Mouse (Mus musculus): ENCODE measurements at regions not wholly inside any gene's neighbourhood (a gene's known extent, or its start where the extent isn't known, plus 50 kb on each side); places are given as distances from the start of the nearest gene placed in this dataset.
"Not testable (repeated sequence)": the region's sequence is repeated elsewhere in the genome, so short reads cannot be mapped to it uniquely, and the experiment has no call there.

- no peaks in the 10 kb centered on the region for H3K36me3 ChIP-seq (ENCODE audit: control insufficient read depth, insufficient read depth, low read length)
- intact Hi-C loops (cut with DNase I), result no loop called here
- H3K79me2 ChIP-seq (replicated peaks; ENCODE audit: control insufficient read depth, insufficient read depth, low read length), result no peaks in the 10 kb centered on the region
- 24% methylated on average over 4 of the region's 4 CpGs for WGBS
- no peak overlapping the region for H3K9ac ChIP-seq (ENCODE audit: low read depth, low read length)
- TF ChIP-seq POLR2A (IDR thresholded peaks at IDR 0.05; ENCODE audit: insufficient read depth, low read depth, low read length) (no peak), CTCF (IDR thresholded peaks at IDR 0.05) (peak; percentile 67)
- no peak for DNase-seq
- H3K27ac ChIP-seq, result no peak overlapping the region
- H3K4me1 ChIP-seq (ENCODE audit: control insufficient read depth, insufficient read depth, low read length), result 0 out of 2 replicates have a peak, but pooled peaks cover 1% of the 10 kb centered on the region
- H3K4me3 ChIP-seq, result no peak overlapping the region
- H3K27me3 ChIP-seq (ENCODE audit: control insufficient read depth, insufficient read depth, low read length), result no peaks in the 10 kb centered on the region
Measured at GRCm38 (mm10) chr2:17849267-17849666, 118.0 kb upstream of the Nebl start.

GRCm38 (mm10) chr2:17845447-17846092, 114.3 kb upstream of the Nebl start:
- H3K9ac ChIP-seq (ENCODE audit: low read depth, low read length); H3K79me2 ChIP-seq (replicated peaks; ENCODE audit: control insufficient read depth, insufficient read depth, low read length); H3K4me3 ChIP-seq; H3K4me1 ChIP-seq (ENCODE audit: control insufficient read depth, insufficient read depth, low read length); H3K27me3 ChIP-seq (ENCODE audit: control insufficient read depth, insufficient read depth, low read length); H3K27ac ChIP-seq; H3K36me3 ChIP-seq (ENCODE audit: control insufficient read depth, insufficient read depth, low read length); DNase-seq; intact Hi-C loops (cut with DNase I): not testable (repeated sequence)
- 89% methylated on average over 7 of the region's 7 CpGs for WGBS

GRCm38 (mm10) chr2:17844662-17845446, 113.6 kb upstream of the Nebl start:
- Histone ChIP-seq H3K27ac (no peak overlapping the region), H3K79me2 (replicated peaks; ENCODE audit: control insufficient read depth, insufficient read depth, low read length) (no peaks in the 10 kb centered on the region), H3K9ac (ENCODE audit: low read depth, low read length) (no peak overlapping the region), H3K36me3 (ENCODE audit: control insufficient read depth, insufficient read depth, low read length) (no peaks in the 10 kb centered on the region), H3K4me1 (ENCODE audit: control insufficient read depth, insufficient read depth, low read length) (no peaks in the 10 kb centered on the region), H3K4me3 (no peak overlapping the region), H3K27me3 (ENCODE audit: control insufficient read depth, insufficient read depth, low read length) (no peaks in the 10 kb centered on the region)
- DNase-seq, result no peak
- 80% methylated on average over 8 of the region's 8 CpGs for whole genome bisulfite sequencing
- TF ChIP-seq CTCF (IDR thresholded peaks at IDR 0.05) (no peak), EP300 (IDR thresholded peaks at IDR 0.05; ENCODE audit: insufficient read depth, low read depth, low read length) (no peak), POLR2A (IDR thresholded peaks at IDR 0.05; ENCODE audit: insufficient read depth, low read depth, low read length) (no peak)
- intact Hi-C loops (cut with DNase I), result no loop called here

GRCm38 (mm10) chr2:17841963-17842362, 110.7 kb upstream of the Nebl start:
- no peak overlapping the region for H3K9ac ChIP-seq (ENCODE audit: low read depth, low read length)
- H3K79me2 ChIP-seq (replicated peaks; ENCODE audit: control insufficient read depth, insufficient read depth, low read length), result no peaks in the 10 kb centered on the region
- intact Hi-C loops (cut with DNase I), result loop anchor here (2.0 kb wide), 2 partner anchors 197 to 419 kb away; no protein-coding TSS in a partner anchor
- no peak overlapping the region for H3K4me3 ChIP-seq
- H3K4me1 ChIP-seq (ENCODE audit: control insufficient read depth, insufficient read depth, low read length), result no peaks in the 10 kb centered on the region
- H3K27me3 ChIP-seq (ENCODE audit: control insufficient read depth, insufficient read depth, low read length), result no peaks in the 10 kb centered on the region
- WGBS, result 43% methylated on average over 3 of the region's 3 CpGs
- H3K36me3 ChIP-seq (ENCODE audit: control insufficient read depth, insufficient read depth, low read length), result no peaks in the 10 kb centered on the region
- no peak overlapping the region for H3K27ac ChIP-seq
- DNase-seq, result no peak
- TF ChIP-seq EP300 (IDR thresholded peaks at IDR 0.05; ENCODE audit: insufficient read depth, low read depth, low read length) (no peak), POLR2A (IDR thresholded peaks at IDR 0.05; ENCODE audit: insufficient read depth, low read depth, low read length) (no peak), CTCF (IDR thresholded peaks at IDR 0.05) (peak; percentile 83)

GRCm38 (mm10) chr2:17841546-17841945, 110.3 kb upstream of the Nebl start:
- Histone ChIP-seq H3K4me1 (ENCODE audit: control insufficient read depth, insufficient read depth, low read length) (no peaks in the 10 kb centered on the region), H3K9ac (ENCODE audit: low read depth, low read length) (no peak overlapping the region), H3K4me3 (no peak overlapping the region), H3K36me3 (ENCODE audit: control insufficient read depth, insufficient read depth, low read length) (no peaks in the 10 kb centered on the region), H3K79me2 (replicated peaks; ENCODE audit: control insufficient read depth, insufficient read depth, low read length) (no peaks in the 10 kb centered on the region), H3K27ac (no peak overlapping the region), H3K27me3 (ENCODE audit: control insufficient read depth, insufficient read depth, low read length) (no peaks in the 10 kb centered on the region)
- TF ChIP-seq POLR2A (IDR thresholded peaks at IDR 0.05; ENCODE audit: insufficient read depth, low read depth, low read length), result no peak
- TF ChIP-seq EP300 (IDR thresholded peaks at IDR 0.05; ENCODE audit: insufficient read depth, low read depth, low read length), result no peak
- TF ChIP-seq CTCF (IDR thresholded peaks at IDR 0.05), result no peak
- 98% methylated on average over 2 of the region's 2 CpGs for WGBS
- intact Hi-C loops (cut with DNase I), result no loop called here
- DNase-seq, result no peak

GRCm38 (mm10) chr2:17840941-17841498, 109.8 kb upstream of the Nebl start:
- no peak for DNase-seq
- Histone ChIP-seq H3K27me3 (ENCODE audit: control insufficient read depth, insufficient read depth, low read length) (no peaks in the 10 kb centered on the region), H3K36me3 (ENCODE audit: control insufficient read depth, insufficient read depth, low read length) (no peaks in the 10 kb centered on the region), H3K4me1 (ENCODE audit: control insufficient read depth, insufficient read depth, low read length) (no peaks in the 10 kb centered on the region), H3K4me3 (no peak overlapping the region), H3K27ac (no peak overlapping the region), H3K79me2 (replicated peaks; ENCODE audit: control insufficient read depth, insufficient read depth, low read length) (no peaks in the 10 kb centered on the region), H3K9ac (ENCODE audit: low read depth, low read length) (no peak overlapping the region)
- WGBS, result 70% methylated on average over 4 of the region's 4 CpGs
- intact Hi-C loops (cut with DNase I), result no loop called here
- TF ChIP-seq CTCF (IDR thresholded peaks at IDR 0.05) (no peak), POLR2A (IDR thresholded peaks at IDR 0.05; ENCODE audit: insufficient read depth, low read depth, low read length) (no peak), EP300 (IDR thresholded peaks at IDR 0.05; ENCODE audit: insufficient read depth, low read depth, low read length) (no peak)
